Mouse (Mus musculus) liver, embryonic 16.5 days (tissue): Measurements from ENCODE around the gene Abhd14b. TPM values are rescaled to one million over a fixed set of nuclear protein-coding genes. Genes with fewer than 3 reads are reported as not detected.

Experiments used
- ATAC-seq: fragments of 200-750 bp; cut with Nextera tagmentation; 2 replicates; pipeline ENCODE4 v1.8.0; 2017; ENCODE audit warnings: low read depth, mild to moderate bottlenecking, moderate number of reproducible peaks, moderate library complexity
- H3K27ac ChIP-seq: fragments of 300-500 bp; sonication (generic); 2 replicates; pipeline ENCODE4 v1.5.1; 2014; ENCODE audit warnings: mild to moderate bottlenecking, low read length
- H3K27me3 ChIP-seq: fragments of 300-500 bp; sonication (generic); 2 replicates; pipeline ENCODE4 v1.6.1; 2014; ENCODE audit warnings: low read depth, low read length, mixed read lengths; ENCODE audit not compliant: control insufficient read depth, insufficient read depth
- H3K36me3 ChIP-seq: fragments of 300-500 bp; sonication (generic); 2 replicates; pipeline ENCODE4 v1.6.1; 2014; ENCODE audit warnings: mild to moderate bottlenecking; ENCODE audit not compliant: control insufficient read depth, insufficient read depth
- H3K4me1 ChIP-seq: fragments of 300-500 bp; sonication (generic); 2 replicates; pipeline ENCODE4 v1.6.1; 2014; ENCODE audit warnings: low read depth, low read length, mixed read lengths; ENCODE audit not compliant: control insufficient read depth
- H3K4me2 ChIP-seq: fragments of 300-500 bp; sonication (generic); 2 replicates; pipeline ENCODE4 v1.6.1; 2014; ENCODE audit warnings: low read depth, low read length, mixed read lengths
- H3K4me3 ChIP-seq: fragments of 300-500 bp; sonication (generic); 2 replicates; pipeline ENCODE4 v1.5.1; 2014; ENCODE audit warnings: low read depth, mild to moderate bottlenecking, low read length
- H3K9ac ChIP-seq: fragments of 300-500 bp; sonication (generic); 2 replicates; pipeline ENCODE4 v1.6.1; 2014; ENCODE audit warnings: low read depth, low read length
- H3K9me3 ChIP-seq: fragments of 300-500 bp; sonication (generic); replicated peaks from 2 replicates; pipeline ENCODE4 v1.6.1; 2016; ENCODE audit warnings: low read length; ENCODE audit not compliant: control insufficient read depth
- WGBS: fragments of 180-500 bp; shearing (Covaris S2); extraction: QIAGEN DNeasy Blood & Tissue Kit; methylation state at CpG from one replicate; pipeline ENCODE4 v1.1.7; 2014; ENCODE audit not compliant: insufficient replicate concordance; 5-methylcytosine and 5-hydroxymethylcytosine counted together
- polyA plus RNA-seq: library from polyadenylated mRNA; unstranded; fragments of >200 nt; fragmentation: Nextera tagmentation; extraction: Ambion mirVana; gene quantifications from 2 replicates; pipeline ENCODE4 v1.2.1, GENCODE M21; 2015

Gene Abhd14b
- polyA plus RNA-seq, 1 experiment from 2014 or later = 37.5 TPM

DNA sequence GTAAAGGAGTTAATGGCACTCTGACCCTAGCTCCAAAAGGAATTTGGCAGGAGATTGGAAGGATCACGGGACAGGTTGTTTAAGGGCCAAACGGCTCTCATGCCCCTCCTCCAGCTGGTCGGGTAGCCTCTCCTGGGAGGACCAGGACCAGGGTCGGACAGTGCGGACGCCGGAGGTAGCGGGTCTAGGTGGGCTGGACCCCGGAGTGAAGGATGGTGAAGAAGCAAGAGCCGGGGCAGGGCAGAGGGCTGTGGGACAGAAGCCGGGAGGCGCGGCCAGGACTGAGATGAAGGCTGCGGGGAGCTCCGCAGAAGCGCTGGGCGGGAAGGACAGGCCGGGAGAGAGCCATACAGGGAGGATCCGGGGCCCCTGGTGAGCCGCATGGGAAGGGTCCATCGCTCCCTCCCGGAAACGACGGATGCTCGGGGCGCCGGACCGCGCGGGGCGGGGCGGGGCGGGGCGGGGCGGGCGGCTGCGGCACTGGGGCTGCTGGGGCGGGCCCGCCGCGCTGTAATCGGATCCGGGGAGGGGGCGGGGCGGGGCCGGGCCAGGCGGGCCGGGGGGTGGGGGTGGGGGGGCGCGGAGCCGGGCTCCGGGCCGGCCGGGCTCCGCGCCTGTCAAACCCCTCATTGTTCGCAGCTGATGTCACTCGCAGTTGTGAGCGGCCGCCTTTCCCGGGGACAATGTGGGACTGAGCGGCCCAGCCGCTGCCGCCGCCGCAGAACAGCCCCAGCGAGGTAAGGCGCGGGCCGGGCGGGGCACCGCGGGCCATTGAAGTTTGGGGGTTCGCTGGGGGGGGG is 6.2 kb downstream of the Abhd14b start, which contains the start of gene Pcbp4:
TSS of gene Pcbp4 (plus strand) at position 21 of the 800 bp plus-strand sequence.
- ATAC-seq = peak; percentile 73
- Histone ChIP-seq H3K36me3 (no peaks in the 10 kb centered on the region), H3K4me1 (peaks cover 22% of the 10 kb centered on the region), H3K27me3 (peaks cover 31% of the 10 kb centered on the region), H3K27ac (peak within 1 kb of the TSS; percentile 47), H3K9me3 (no peaks in the 10 kb centered on the region), H3K4me3 (peak within 1 kb of the TSS; percentile 65), H3K9ac (peak within 1 kb of the TSS; percentile 47), H3K4me2 (peak within 1 kb of the TSS; percentile 76)
- under 1% methylated on average over 53 of the region's 74 CpGs for WGBS

DNA sequence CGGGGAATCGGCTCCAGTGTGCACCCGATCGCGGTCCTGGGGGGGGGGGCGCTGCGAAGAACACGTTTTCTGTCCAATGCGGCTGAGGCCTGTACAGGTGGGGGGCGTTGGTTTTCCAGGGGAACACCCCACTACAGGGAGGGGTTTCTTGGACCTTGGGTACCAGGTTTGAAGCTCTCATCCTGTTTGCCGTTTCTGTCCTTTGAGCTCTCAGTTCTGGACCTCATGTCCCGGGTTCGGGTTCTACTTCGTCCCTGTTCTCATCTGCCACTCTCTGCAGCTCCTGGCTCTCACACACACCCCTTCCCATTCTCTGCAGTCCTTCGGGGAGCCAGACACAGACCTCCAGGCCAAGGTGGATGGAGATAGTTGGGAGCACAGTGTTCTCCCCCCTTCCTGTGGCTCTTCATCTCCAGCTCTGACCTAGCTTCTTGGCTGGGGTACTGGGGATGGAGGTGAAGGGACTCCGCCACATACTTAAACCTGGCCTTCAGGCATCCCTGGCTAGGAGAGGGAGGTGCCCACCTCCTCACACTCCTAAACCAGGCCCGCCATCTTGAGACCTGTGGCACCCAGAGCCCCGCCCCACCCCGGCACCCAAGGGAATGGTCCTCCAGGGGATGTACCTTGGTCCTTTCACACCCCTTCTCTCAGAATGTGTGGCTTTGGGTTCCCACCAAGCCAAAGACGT is 7.0 kb downstream of the Abhd14b start:
- Histone ChIP-seq H3K27me3 (peaks cover 31% of the 10 kb centered on the region), H3K36me3 (no peaks in the 10 kb centered on the region), H3K9ac (peak overlapping the region; percentile 47), H3K4me3 (peak overlapping the region; percentile 65), H3K9me3 (no peaks in the 10 kb centered on the region), H3K27ac (no peak overlapping the region; the same call in 1 of the 2 replicates), H3K4me2 (peak overlapping the region; percentile 76), H3K4me1 (peaks cover 19% of the 10 kb centered on the region)
- WGBS = 8% methylated on average over 19 of the region's 20 CpGs
- peak; percentile 3; the same call in 1 of the 2 replicates for ATAC-seq

- H3K4me1 ChIP-seq = peaks cover 19% of the 10 kb centered on the region
- 25% methylated on average over 17 of the region's 17 CpGs for WGBS
- H3K27me3 ChIP-seq = peaks cover 31% of the 10 kb centered on the region
- H3K9me3 ChIP-seq = no peaks in the 10 kb centered on the region
- peak overlapping the region; percentile 13; the same call in 1 of the 2 replicates for H3K4me3 ChIP-seq
- no peaks in the 10 kb centered on the region for H3K36me3 ChIP-seq
- peak overlapping the region; percentile 38; the same call in 1 of the 2 replicates for H3K4me2 ChIP-seq
- ATAC-seq = no peak
- no peak overlapping the region; the same call in 1 of the 2 replicates for H3K9ac ChIP-seq
- no peak overlapping the region for H3K27ac ChIP-seq
These were observed 7.8 kb downstream of the Abhd14b start for GRCm38 (mm10) chr9:106454888-106455681.

GRCm38 (mm10) chr9:106456325-106457162 is 9.3 kb downstream of the Abhd14b start:
- Histone ChIP-seq H3K4me1 (peaks cover 14% of the 10 kb centered on the region), H3K4me2 (no peak overlapping the region), H3K9me3 (no peaks in the 10 kb centered on the region), H3K27ac (no peak overlapping the region), H3K36me3 (no peaks in the 10 kb centered on the region), H3K9ac (no peak overlapping the region), H3K27me3 (peaks cover 31% of the 10 kb centered on the region), H3K4me3 (no peak overlapping the region)
- no peak for ATAC-seq
- 65% methylated on average over 15 of the region's 15 CpGs for WGBS

GRCm38 (mm10) chr9:106457163-106457559 is 9.9 kb downstream of the Abhd14b start:
- Histone ChIP-seq H3K4me3 (no peak overlapping the region), H3K36me3 (no peaks in the 10 kb centered on the region), H3K9ac (no peak overlapping the region), H3K4me1 (peaks cover 14% of the 10 kb centered on the region), H3K4me2 (no peak overlapping the region), H3K9me3 (no peaks in the 10 kb centered on the region), H3K27me3 (peaks cover 31% of the 10 kb centered on the region), H3K27ac (no peak overlapping the region)
- no peak for ATAC-seq
- WGBS = 76% methylated on average over 9 of the region's 9 CpGs

GRCm38 (mm10) chr9:106457920-106458319 is 10.7 kb downstream of the Abhd14b start:
- no peak overlapping the region for H3K27ac ChIP-seq
- no peak overlapping the region for H3K4me2 ChIP-seq
- H3K36me3 ChIP-seq = no peaks in the 10 kb centered on the region
- ATAC-seq = no peak
- H3K9me3 ChIP-seq = no peaks in the 10 kb centered on the region
- no peak overlapping the region for H3K9ac ChIP-seq
- no peak overlapping the region for H3K4me3 ChIP-seq
- peaks cover 14% of the 10 kb centered on the region for H3K4me1 ChIP-seq
- 67% methylated on average over 5 of the region's 5 CpGs for WGBS
- H3K27me3 ChIP-seq = peaks cover 25% of the 10 kb centered on the region

DNA sequence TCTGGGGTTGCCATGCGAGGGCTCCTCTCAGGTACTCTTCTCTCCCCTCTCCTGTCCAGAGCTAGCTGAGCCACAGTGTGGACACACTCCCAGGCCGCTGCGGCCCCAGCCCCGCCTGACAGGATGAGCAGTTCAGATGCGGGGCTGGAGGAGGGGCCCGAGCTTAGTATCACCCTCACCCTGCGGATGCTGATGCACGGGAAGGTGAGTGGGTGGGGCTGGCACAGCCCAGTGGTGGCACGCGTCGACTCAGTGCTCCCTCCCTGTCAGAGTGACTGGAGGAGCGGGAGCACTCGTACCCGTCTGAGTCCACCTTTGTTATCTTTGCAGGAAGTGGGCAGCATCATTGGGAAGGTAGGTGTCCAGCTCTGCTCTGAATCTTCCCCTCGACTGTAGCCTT is 12.7 kb downstream of the Abhd14b start:
- Histone ChIP-seq H3K4me3 (no peak overlapping the region), H3K9me3 (no peaks in the 10 kb centered on the region), H3K27ac (no peak overlapping the region), H3K36me3 (no peaks in the 10 kb centered on the region), H3K9ac (no peak overlapping the region), H3K4me2 (no peak overlapping the region), H3K4me1 (peaks cover under 1% of the 10 kb centered on the region; the same call in 1 of the 2 replicates), H3K27me3 (peaks cover 23% of the 10 kb centered on the region)
- 68% methylated on average over 15 of the region's 15 CpGs for WGBS
- ATAC-seq = no peak

DNA sequence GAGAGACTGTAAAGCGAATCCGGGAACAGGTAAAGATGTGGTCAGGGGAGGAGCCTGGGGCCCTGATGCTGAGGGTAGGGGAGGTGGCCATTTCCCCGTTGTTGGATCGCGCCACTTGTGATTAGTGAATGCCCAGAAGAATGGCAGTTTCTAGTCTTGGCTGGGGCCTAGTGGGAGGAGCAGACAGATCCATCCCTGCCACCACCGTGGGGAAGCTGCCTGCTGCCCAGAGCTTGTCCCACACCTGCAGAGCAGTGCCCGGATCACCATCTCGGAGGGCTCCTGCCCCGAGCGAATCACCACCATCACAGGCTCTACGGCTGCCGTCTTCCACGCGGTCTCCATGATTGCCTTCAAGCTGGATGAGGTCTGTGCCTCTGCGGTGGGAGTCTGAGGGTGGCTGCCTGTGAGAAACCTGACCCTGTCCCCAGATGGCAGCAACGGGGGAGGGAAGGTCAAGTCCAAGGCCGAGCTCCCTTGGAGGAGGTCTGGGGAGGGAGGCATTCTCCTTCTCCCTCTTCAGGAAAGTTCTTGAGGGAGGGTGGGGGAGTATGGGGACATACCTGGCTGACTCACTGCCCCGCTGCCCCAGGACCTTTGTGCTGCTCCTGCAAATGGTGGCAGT is 13.3 kb downstream of the Abhd14b start:
- ATAC-seq = no peak
- 73% methylated on average over 18 of the region's 18 CpGs for WGBS
- H3K36me3 ChIP-seq = no peaks in the 10 kb centered on the region
- no peak overlapping the region for H3K27ac ChIP-seq
- no peak overlapping the region for H3K4me3 ChIP-seq
- H3K4me1 ChIP-seq = no peaks in the 10 kb centered on the region; the same call in none of the 2 replicates
- H3K4me2 ChIP-seq = no peak overlapping the region
- no peaks in the 10 kb centered on the region for H3K9me3 ChIP-seq
- H3K27me3 ChIP-seq = peaks cover 23% of the 10 kb centered on the region
- H3K9ac ChIP-seq = no peak overlapping the region
